Mouse (Mus musculus) MEL (cell line): ENCODE results near the gene Atxn7l3. TPM values are rescaled to one million over a fixed set of nuclear protein-coding genes. Genes with fewer than 3 reads are reported as not detected.
A peak's percentile ranks its signal among the peaks of the same experiment; 100 is the strongest.

Experiments used
- DNase-seq: peaks from one replicate; pipeline ENCODE4 v3.0.0; 2011; ENCODE audit warnings: low read depth, low spot score
- H3K27ac ChIP-seq: 2 replicates; pipeline ENCODE4 v1.5.1; 2012; ENCODE audit warnings: low read depth, mild to moderate bottlenecking, control low read depth, low read length, moderate library complexity; ENCODE audit not compliant: control insufficient read depth
- H3K27me3 ChIP-seq, 2 experiments: fragments of 150-350 bp in 1 of 2; sonication (generic) in 1 of 2; 2 replicates each; pipeline ENCODE4 v1.6.1; 2012; ENCODE audit warnings: low read length in 2 of 2, mild to moderate bottlenecking in 2 of 2, improper control_type of control experiment in 1 of 2, moderate library complexity in 1 of 2; ENCODE audit not compliant: insufficient read depth in 2 of 2, control insufficient read depth in 1 of 2
- H3K36me3 ChIP-seq, 2 experiments: 2 replicates each; pipeline ENCODE4 v1.6.1; 2012 to 2014; ENCODE audit warnings: low read length in 2 of 2, improper control_type of control experiment in 1 of 2, inconsistent platforms in 1 of 2, mild to moderate bottlenecking in 1 of 2; ENCODE audit not compliant: insufficient read depth in 2 of 2, control insufficient read depth in 1 of 2
- H3K4me1 ChIP-seq, 2 experiments: fragments of 150-350 bp in 1 of 2; sonication (generic) in 1 of 2; 2 replicates each; pipeline ENCODE4 v1.6.1; 2012; ENCODE audit warnings: low read length in 2 of 2, improper control_type of control experiment in 1 of 2, mild to moderate bottlenecking in 1 of 2; ENCODE audit not compliant: insufficient read depth in 2 of 2, control insufficient read depth in 1 of 2
- H3K4me3 ChIP-seq, 2 experiments: fragments of 150-350 bp in 1 of 2; sonication (generic) in 1 of 2; 2 replicates each; pipeline ENCODE4 v1.5.1; 2012; ENCODE audit warnings: low read depth in 2 of 2, low read length in 2 of 2, mild to moderate bottlenecking in 2 of 2, moderate library complexity in 2 of 2, control low read depth in 1 of 2, improper control_type of control experiment in 1 of 2; ENCODE audit not compliant: control insufficient read depth in 1 of 2, insufficient read depth in 1 of 2
- H3K79me2 ChIP-seq: 2 replicates; pipeline ENCODE4 v1.6.1; 2012; ENCODE audit warnings: mild to moderate bottlenecking, low read length, moderate library complexity; ENCODE audit not compliant: control insufficient read depth, poor library complexity, insufficient read depth
- H3K9ac ChIP-seq: 2 replicates; pipeline ENCODE4 v1.6.1; 2012; ENCODE audit warnings: low read depth, mild to moderate bottlenecking, control low read depth, low read length, moderate library complexity; ENCODE audit not compliant: control insufficient read depth, poor library complexity, severe bottlenecking
- H3K9me3 ChIP-seq: fragments of 150-350 bp; sonication (generic); replicated peaks from 2 replicates; pipeline ENCODE4 v1.6.1; 2012; ENCODE audit warnings: mild to moderate bottlenecking, low read length, improper control_type of control experiment, moderate library complexity; ENCODE audit not compliant: insufficient read depth
- BHLHE40 ChIP-seq: IDR thresholded peaks from 2 replicates; pipeline ENCODE4 v1.6.1; 2012; ENCODE audit warnings: low read depth, mild to moderate bottlenecking, inconsistent platforms, low read length, improper control_type of control experiment, borderline replicate concordance
- CHD1 ChIP-seq: IDR thresholded peaks from 2 replicates; pipeline ENCODE4 v1.6.1; 2012; ENCODE audit warnings: low read depth, mild to moderate bottlenecking, inconsistent platforms, low read length, improper control_type of control experiment
- CHD2 ChIP-seq: IDR thresholded peaks from 2 replicates; pipeline ENCODE4 v1.6.1; 2011; ENCODE audit warnings: low read length, improper control_type of control experiment
- ELF1 ChIP-seq: IDR thresholded peaks from 2 replicates; pipeline ENCODE4 v1.6.1; 2014; ENCODE audit warnings: low read depth, mild to moderate bottlenecking, inconsistent platforms, low read length, improper control_type of control experiment, moderate library complexity
- EP300 ChIP-seq, 2 experiments: IDR thresholded peaks; 2 replicates each; pipeline ENCODE4 v1.6.1; 2011; ENCODE audit warnings: improper control_type of control experiment in 2 of 2, low read length in 2 of 2, low read depth in 1 of 2, mild to moderate bottlenecking in 1 of 2
- ETS1 ChIP-seq: IDR thresholded peaks from 2 replicates; pipeline ENCODE4 v1.6.1; 2012; ENCODE audit warnings: low read depth, mild to moderate bottlenecking, inconsistent platforms, low read length, improper control_type of control experiment, moderate library complexity
- GABPA ChIP-seq: IDR thresholded peaks from 2 replicates; pipeline ENCODE4 v1.6.1; 2012; ENCODE audit warnings: low read depth, mild to moderate bottlenecking, inconsistent platforms, low read length, improper control_type of control experiment, moderate library complexity
- GATA1 ChIP-seq: IDR thresholded peaks from 2 replicates; pipeline ENCODE4 v1.6.1; 2011; ENCODE audit warnings: low read depth, low read length, improper control_type of control experiment
- HCFC1 ChIP-seq: IDR thresholded peaks from 2 replicates; pipeline ENCODE4 v1.6.1; 2012; ENCODE audit warnings: low read depth, mild to moderate bottlenecking, inconsistent platforms, low read length, improper control_type of control experiment, moderate library complexity
- JUND ChIP-seq: IDR thresholded peaks from 2 replicates; pipeline ENCODE4 v1.6.1; 2011; ENCODE audit warnings: low read depth, mild to moderate bottlenecking, improper control_type of control experiment, low read length
- KAT2A ChIP-seq: conservative IDR thresholded peaks from 2 replicates; pipeline ENCODE4 v1.6.1; 2012; ENCODE audit warnings: low read depth, low read length, improper control_type of control experiment, inconsistent platforms
- MAFK ChIP-seq: IDR thresholded peaks from 2 replicates; pipeline ENCODE4 v1.6.1; 2011; ENCODE audit warnings: low read depth, mild to moderate bottlenecking, low read length, improper control_type of control experiment, borderline replicate concordance
- MAX ChIP-seq: IDR thresholded peaks from 2 replicates; pipeline ENCODE4 v1.6.1; 2011; ENCODE audit warnings: low read length, improper control_type of control experiment
- MAZ ChIP-seq: IDR thresholded peaks from 2 replicates; pipeline ENCODE4 v1.6.1; 2012; ENCODE audit warnings: low read depth, mild to moderate bottlenecking, inconsistent platforms, low read length, improper control_type of control experiment
- MEF2A ChIP-seq: IDR thresholded peaks from 2 replicates; pipeline ENCODE4 v1.6.1; 2014; ENCODE audit warnings: low read depth, mild to moderate bottlenecking, inconsistent platforms, low read length, improper control_type of control experiment; ENCODE audit not compliant: poor library complexity, insufficient replicate concordance, severe bottlenecking; ENCODE audit errors: extremely low read depth
- MYB ChIP-seq: IDR thresholded peaks from 2 replicates; pipeline ENCODE4 v1.6.1; 2011; ENCODE audit warnings: mild to moderate bottlenecking, low read depth, low read length, improper control_type of control experiment
- NRF1 ChIP-seq: IDR thresholded peaks from 2 replicates; pipeline ENCODE4 v1.6.1; 2014; ENCODE audit warnings: low read depth, mild to moderate bottlenecking, inconsistent platforms, low read length, improper control_type of control experiment, moderate library complexity; ENCODE audit not compliant: poor library complexity, insufficient read depth, severe bottlenecking
- POLR2A ChIP-seq, 2 experiments: IDR thresholded peaks; 2 replicates each; pipeline ENCODE4 v1.6.1; 2011 to 2012; ENCODE audit warnings: low read length in 2 of 2, mild to moderate bottlenecking in 2 of 2, control low read depth in 1 of 2, improper control_type of control experiment in 1 of 2, low read depth in 1 of 2, moderate library complexity in 1 of 2; ENCODE audit not compliant: control insufficient read depth in 1 of 2, insufficient read depth in 1 of 2, poor library complexity in 1 of 2
- POLR2AphosphoS2 ChIP-seq: IDR thresholded peaks from 2 replicates; pipeline ENCODE4 v1.6.1; 2011; ENCODE audit warnings: low read length, improper control_type of control experiment
- RAD21 ChIP-seq: IDR thresholded peaks from 2 replicates; pipeline ENCODE4 v1.6.1; 2011; ENCODE audit warnings: mild to moderate bottlenecking, low read depth, low read length, improper control_type of control experiment
- SIN3A ChIP-seq: IDR thresholded peaks from 2 replicates; pipeline ENCODE4 v1.6.1; 2012; ENCODE audit warnings: low read length, improper control_type of control experiment, inconsistent platforms
- SMC3 ChIP-seq: IDR thresholded peaks from 2 replicates; pipeline ENCODE4 v1.6.1; 2011; ENCODE audit warnings: low read depth, low read length, improper control_type of control experiment
- TAL1 ChIP-seq: IDR thresholded peaks from 2 replicates; pipeline ENCODE4 v1.6.1; 2012; ENCODE audit warnings: mild to moderate bottlenecking, inconsistent platforms, low read length, moderate library complexity, mixed read lengths
- TCF12 ChIP-seq: IDR thresholded peaks from 2 replicates; pipeline ENCODE4 v1.6.1; 2014; ENCODE audit warnings: low read depth, mild to moderate bottlenecking, inconsistent platforms, low read length, improper control_type of control experiment, moderate library complexity
- UBTF ChIP-seq: IDR thresholded peaks from 2 replicates; pipeline ENCODE4 v1.6.1; 2012; ENCODE audit warnings: low read depth, mild to moderate bottlenecking, inconsistent platforms, low read length, improper control_type of control experiment, moderate library complexity, borderline replicate concordance; ENCODE audit not compliant: insufficient read depth
- USF2 ChIP-seq, 2 experiments: IDR thresholded peaks; 2 replicates each; pipeline ENCODE4 v1.6.1; 2011 to 2012; ENCODE audit warnings: improper control_type of control experiment in 2 of 2, low read length in 2 of 2, borderline replicate concordance in 1 of 2, inconsistent platforms in 1 of 2, low read depth in 1 of 2, mild to moderate bottlenecking in 1 of 2; ENCODE audit not compliant: insufficient read depth in 1 of 2
- ZC3H11A ChIP-seq: IDR thresholded peaks from 2 replicates; pipeline ENCODE4 v1.6.1; 2012; ENCODE audit warnings: low read depth, mild to moderate bottlenecking, inconsistent platforms, low read length, improper control_type of control experiment
- ZKSCAN1 ChIP-seq: IDR thresholded peaks from 2 replicates; pipeline ENCODE4 v1.6.1; 2012; ENCODE audit warnings: low read depth, mild to moderate bottlenecking, inconsistent platforms, low read length, improper control_type of control experiment, moderate library complexity
- ZMIZ1 ChIP-seq: IDR thresholded peaks from 2 replicates; pipeline ENCODE4 v1.6.1; 2012; ENCODE audit warnings: low read depth, mild to moderate bottlenecking, inconsistent platforms, low read length, improper control_type of control experiment, moderate library complexity
- polyA plus RNA-seq, 2 experiments: library from polyadenylated mRNA; stranded (reverse) in 1 of 2; unstranded in 1 of 2; fragments of >175 nt in 1 of 2; fragments of >200 nt in 1 of 2; gene quantifications; 2 replicates each; pipeline versions ENCODE4 v1.2.1 to v1.2.4; 2012; ENCODE audit warnings: low replicate concordance in 2 of 2, low read depth in 1 of 2; ENCODE audit not compliant: insufficient read length in 2 of 2, insufficient read depth in 1 of 2, missing spikeins in 1 of 2
- total RNA-seq: library from RNA; depleted of rRNA; stranded (reverse); fragments of 300-350 nt; gene quantifications from 2 replicates; pipeline ENCODE4 v1.2.3, GENCODE M21; 2012

Gene Atxn7l3
- total and polyA plus RNA-seq, 3 experiments, result 39.4 to 53.0 (median 46.7) TPM

DNA sequence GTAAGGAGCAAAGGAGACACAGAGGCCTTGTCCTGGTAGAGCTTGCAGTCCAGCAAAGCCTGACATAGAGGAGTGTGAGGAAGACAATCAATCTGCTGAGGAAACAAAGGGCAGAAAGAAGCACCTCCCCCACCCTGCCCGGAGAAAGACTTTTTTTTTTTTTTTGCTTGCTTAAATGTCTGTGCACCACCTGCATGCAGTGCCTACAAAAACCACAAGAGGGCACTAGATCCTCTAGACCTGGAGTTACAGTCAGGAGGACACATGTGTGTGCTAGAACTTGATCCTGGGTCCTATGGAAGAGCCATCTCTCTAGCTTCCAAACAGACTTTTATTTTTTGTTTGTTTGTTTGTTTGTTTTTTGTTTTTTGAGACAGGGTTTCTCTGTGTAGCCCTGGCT lies 3.4 kb upstream of the Atxn7l3 start (continued):
- TF ChIP-seq JUND (0 out of 2 replicates have a peak, but pooled peaks have one; percentile 26), CHD2 (no peak), TAL1 (no peak), EP300 (IDR thresholded peaks at IDR 0.05; ENCODE audit: low read depth in 1 of 2, low read length in 2 of 2) (peak in 1 of 2 experiments; percentile 34; a peak in 1 of 4 replicates), SIN3A (peak; percentile 84), ELF1 (0 out of 2 replicates have a peak, but pooled peaks have one; percentile 23), MAFK (no peak), USF2 (IDR thresholded peaks at IDR 0.05; ENCODE audit: borderline replicate concordance in 1 of 2, insufficient read depth in 1 of 2, low read depth in 1 of 2, low read length in 2 of 2) (no peak), UBTF (no peak), MAX (peak; percentile 72), NRF1 (no peak)

DNA sequence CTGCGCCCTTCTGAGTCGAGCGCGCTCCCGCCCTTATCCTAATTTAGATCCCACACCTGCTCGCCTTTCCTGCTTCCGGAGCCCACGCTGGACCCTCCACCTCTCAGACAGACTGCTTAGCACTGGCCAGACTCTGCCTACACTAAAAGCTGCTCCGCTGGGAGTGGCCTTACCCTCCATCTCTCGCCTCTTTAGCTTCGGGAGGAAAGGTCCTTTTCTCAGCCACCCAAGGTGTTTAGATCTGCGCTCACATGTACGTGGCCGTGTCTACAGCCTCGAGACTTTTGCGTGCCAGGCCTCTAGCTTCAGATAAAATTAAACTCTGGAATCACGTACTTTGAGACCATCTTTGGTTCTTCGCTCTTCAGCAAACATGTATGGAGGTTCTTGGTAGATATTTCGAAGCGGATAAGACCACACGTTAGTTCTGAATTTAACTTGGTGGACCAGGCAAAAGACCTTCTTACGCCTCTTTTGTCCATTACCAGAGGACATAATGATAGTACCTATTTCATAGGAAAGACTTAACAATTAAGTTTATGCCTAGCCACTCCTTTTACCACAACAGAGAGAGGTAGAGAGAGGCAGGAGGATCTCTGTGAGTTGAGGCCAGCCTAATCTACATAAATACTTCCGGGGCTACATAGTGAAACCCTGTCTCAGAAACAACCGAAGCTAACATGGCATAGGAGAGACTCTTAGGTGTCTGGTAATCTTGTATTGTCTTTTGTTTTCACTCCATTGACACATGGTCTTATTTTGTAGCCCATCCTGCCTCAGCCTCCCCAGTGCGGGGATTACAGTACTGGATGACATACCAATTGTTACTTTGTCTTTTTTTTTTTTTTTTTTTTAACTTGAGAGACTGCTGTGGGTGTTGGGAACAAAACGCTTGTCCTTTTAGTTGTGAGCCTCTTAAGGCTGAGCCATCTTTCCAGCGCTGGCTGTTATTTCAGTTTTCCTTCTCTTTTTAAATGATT lies 1.4 kb upstream of the Atxn7l3 start:
- peak; percentile 90 for DNase-seq
- Histone ChIP-seq H3K4me1 (peaks cover 2 to 14% of the 10 kb centered on the region in 2 experiments; a peak in 3 of 4 replicates), H3K27me3 (no peaks in the 10 kb centered on the region), H3K36me3 (peaks cover 2 to 9% of the 10 kb centered on the region in 2 experiments; a peak in 3 of 4 replicates), H3K9ac (peak overlapping the region; percentile 93), H3K9me3 (no peaks in the 10 kb centered on the region), H3K27ac (peak overlapping the region; percentile 99), H3K79me2 (peaks cover 24% of the 10 kb centered on the region), H3K4me3 (peak overlapping the region; percentile 68 to 82)
- TF ChIP-seq SIN3A, result peak; percentile 81
- TF ChIP-seq POLR2A (IDR thresholded peaks at IDR 0.05; ENCODE audit: control insufficient read depth in 1 of 2, insufficient read depth in 1 of 2, low read depth in 1 of 2, low read length in 2 of 2, poor library complexity in 1 of 2), result peak; percentile 43 to 49; a peak in 3 of 4 replicates
- no peak; the same call in none of the 2 replicates for TF ChIP-seq POLR2AphosphoS2
- TF ChIP-seq RAD21, result no peak
- peak; percentile 77 for TF ChIP-seq HCFC1
- TF ChIP-seq TAL1, result no peak
- TF ChIP-seq CHD2, result no peak
- no peak for TF ChIP-seq MAFK
- TF ChIP-seq NRF1, result no peak
- no peak for TF ChIP-seq BHLHE40
- peak; percentile 37; the same call in 1 of the 2 replicates for TF ChIP-seq ELF1
- TF ChIP-seq ETS1, result peak; percentile 5; the same call in 1 of the 2 replicates
- TF ChIP-seq SMC3, result 0 out of 2 replicates have a peak, but pooled peaks have one; percentile 5
- TF ChIP-seq ZMIZ1, result no peak; the same call in 1 of the 2 replicates
- peak; percentile 50; the same call in 1 of the 2 replicates for TF ChIP-seq GATA1
- 0 out of 2 replicates have a peak, but pooled peaks have one; percentile 41 for TF ChIP-seq MAZ
- no peak for TF ChIP-seq TCF12
- no peak for TF ChIP-seq GABPA
- no peak; the same call in 1 of the 2 replicates for TF ChIP-seq UBTF
- TF ChIP-seq MYB, result no peak; the same call in 1 of the 2 replicates
- TF ChIP-seq MEF2A, result no peak
- TF ChIP-seq JUND, result 0 out of 2 replicates have a peak, but pooled peaks have one; percentile 40
- TF ChIP-seq ZC3H11A, result no peak
- peak; percentile 87 for TF ChIP-seq MAX
- peak; percentile 97 for TF ChIP-seq CHD1
- no peak for TF ChIP-seq ZKSCAN1
- 0 out of 2 replicates have a peak, but pooled peaks have one; percentile 49 for TF ChIP-seq KAT2A
